Mouse (Mus musculus): ENCODE data around the gene Spire2.

DNA sequence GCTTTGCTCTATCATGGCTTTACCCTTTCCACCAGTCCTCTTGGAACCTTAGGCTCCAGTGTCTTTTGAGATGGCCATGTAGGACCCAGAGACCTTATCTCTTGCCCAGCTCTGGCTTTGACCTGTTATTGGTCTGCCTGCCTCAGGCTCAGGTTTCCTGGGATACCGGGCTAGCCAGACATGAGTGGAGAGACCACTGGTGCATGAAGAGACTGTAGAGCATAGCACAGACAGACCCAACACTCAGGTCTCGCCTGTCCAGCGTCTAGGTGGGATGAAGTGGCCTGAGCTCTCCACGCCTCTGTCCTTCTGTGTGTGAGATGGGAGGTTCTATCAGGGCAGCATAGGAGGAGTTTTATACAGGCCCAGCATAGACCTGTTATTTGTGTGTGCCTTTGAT lies 16.6 kb downstream of the Spire2 start:
- TF ChIP-seq CTCF (conservative IDR thresholded peaks at IDR 0.05; ENCODE audit: low read length) (no peak), NANOG (IDR thresholded peaks at IDR 0.05; ENCODE audit: borderline replicate concordance, low read length) (no peak)

All from E14TG2a.4 (cell line).